Mouse (Mus musculus): ENCODE data around the gene Adat2. TPM values are rescaled to one million over a fixed set of nuclear protein-coding genes. Genes with fewer than 3 reads are reported as not detected.

Gene Adat2
- polyA plus RNA-seq, 1 experiment, result not detected

GRCm38 (mm10) chr10:13577123-13577522 lies 24.4 kb downstream of the Adat2 start:
- no peak overlapping the region for H3K4me3 ChIP-seq (ENCODE audit: insufficient read depth, low read depth, low read length)
- H3K4me1 ChIP-seq (ENCODE audit: control insufficient read depth, insufficient read depth, low read length), result peaks cover 4% of the 10 kb centered on the region
- no peak overlapping the region for H3K27ac ChIP-seq (ENCODE audit: insufficient read depth, low read depth, low read length)
- WGBS, result 91% methylated on average over 7 of the region's 7 CpGs
- TF ChIP-seq POLR2A (IDR thresholded peaks at IDR 0.05; ENCODE audit: insufficient read depth, low read depth, low read length) (no peak), CTCF (IDR thresholded peaks at IDR 0.05; ENCODE audit: insufficient read depth, low read depth, low read length) (no peak)

GRCm38 (mm10) chr10:13587914-13588313 lies 35.2 kb downstream of the Adat2 start:
- H3K4me3 ChIP-seq (ENCODE audit: insufficient read depth, low read depth, low read length), result no peak overlapping the region
- 28% methylated on average over 2 of the region's 2 CpGs for WGBS
- H3K27ac ChIP-seq (ENCODE audit: insufficient read depth, low read depth, low read length), result peak overlapping the region; percentile 87
- H3K4me1 ChIP-seq (ENCODE audit: control insufficient read depth, insufficient read depth, low read length), result peaks cover 3% of the 10 kb centered on the region; the same call in 1 of the 2 replicates
- TF ChIP-seq CTCF (IDR thresholded peaks at IDR 0.05; ENCODE audit: insufficient read depth, low read depth, low read length), result no peak
- no peak for TF ChIP-seq POLR2A (IDR thresholded peaks at IDR 0.05; ENCODE audit: insufficient read depth, low read depth, low read length)

- Histone ChIP-seq H3K4me3 (ENCODE audit: insufficient read depth, low read depth, low read length) (no peak overlapping the region), H3K27ac (ENCODE audit: insufficient read depth, low read depth, low read length) (no peak overlapping the region), H3K4me1 (ENCODE audit: control insufficient read depth, insufficient read depth, low read length) (peaks cover 12% of the 10 kb centered on the region)
- TF ChIP-seq CTCF (IDR thresholded peaks at IDR 0.05; ENCODE audit: insufficient read depth, low read depth, low read length), result no peak
- no peak for TF ChIP-seq POLR2A (IDR thresholded peaks at IDR 0.05; ENCODE audit: insufficient read depth, low read depth, low read length)
- WGBS, result 93% methylated on average over 10 of the region's 10 CpGs
Observed at GRCm38 (mm10) chr10:13592196-13592595, 39.5 kb downstream of the Adat2 start.

GRCm38 (mm10) chr10:13593529-13593928 lies 40.8 kb downstream of the Adat2 start:
- 88% methylated on average over 3 of the region's 3 CpGs for whole genome bisulfite sequencing
- TF ChIP-seq CTCF (IDR thresholded peaks at IDR 0.05; ENCODE audit: insufficient read depth, low read depth, low read length) (no peak), POLR2A (IDR thresholded peaks at IDR 0.05; ENCODE audit: insufficient read depth, low read depth, low read length) (no peak)

GRCm38 (mm10) chr10:13596073-13596472 lies 43.4 kb downstream of the Adat2 start:
- peaks cover 27% of the 10 kb centered on the region for H3K4me1 ChIP-seq (ENCODE audit: control insufficient read depth, insufficient read depth, low read length)
- H3K27ac ChIP-seq (ENCODE audit: insufficient read depth, low read depth, low read length), result peak overlapping the region; percentile 81
- no peak overlapping the region for H3K4me3 ChIP-seq (ENCODE audit: insufficient read depth, low read depth, low read length)
- no peak for TF ChIP-seq CTCF (IDR thresholded peaks at IDR 0.05; ENCODE audit: insufficient read depth, low read depth, low read length)
- no peak for TF ChIP-seq POLR2A (IDR thresholded peaks at IDR 0.05; ENCODE audit: insufficient read depth, low read depth, low read length)
- WGBS, result 29% methylated on average over 3 of the region's 3 CpGs

More at GRCm38 (mm10) chr10:13593529-13593928, 40.8 kb downstream of the Adat2 start:
- no peak overlapping the region for H3K4me3 ChIP-seq (ENCODE audit: insufficient read depth, low read depth, low read length)
- H3K27ac ChIP-seq (ENCODE audit: insufficient read depth, low read depth, low read length), result no peak overlapping the region
- peaks cover 17% of the 10 kb centered on the region for H3K4me1 ChIP-seq (ENCODE audit: control insufficient read depth, insufficient read depth, low read length)

GRCm38 (mm10) chr10:13596866-13597265 lies 44.2 kb downstream of the Adat2 start:
- Histone ChIP-seq H3K27ac (ENCODE audit: insufficient read depth, low read depth, low read length) (peak overlapping the region; percentile 46), H3K4me1 (ENCODE audit: control insufficient read depth, insufficient read depth, low read length) (peaks cover 31% of the 10 kb centered on the region), H3K4me3 (ENCODE audit: insufficient read depth, low read depth, low read length) (no peak overlapping the region)
- WGBS, result 57% methylated on average over 9 of the region's 9 CpGs
- no peak for TF ChIP-seq POLR2A (IDR thresholded peaks at IDR 0.05; ENCODE audit: insufficient read depth, low read depth, low read length)
- no peak for TF ChIP-seq CTCF (IDR thresholded peaks at IDR 0.05; ENCODE audit: insufficient read depth, low read depth, low read length)

GRCm38 (mm10) chr10:13597491-13597890 lies 44.8 kb downstream of the Adat2 start:
- no peak for TF ChIP-seq POLR2A (IDR thresholded peaks at IDR 0.05; ENCODE audit: insufficient read depth, low read depth, low read length)
- no peak for TF ChIP-seq CTCF (IDR thresholded peaks at IDR 0.05; ENCODE audit: insufficient read depth, low read depth, low read length)
- Histone ChIP-seq H3K27ac (ENCODE audit: insufficient read depth, low read depth, low read length) (peak overlapping the region; percentile 40; the same call in 1 of the 2 replicates), H3K4me1 (ENCODE audit: control insufficient read depth, insufficient read depth, low read length) (peaks cover 37% of the 10 kb centered on the region), H3K4me3 (ENCODE audit: insufficient read depth, low read depth, low read length) (no peak overlapping the region)
- WGBS, result 82% methylated on average over 8 of the region's 8 CpGs

GRCm38 (mm10) chr10:13600926-13601325 lies 48.2 kb downstream of the Adat2 start:
- H3K27ac ChIP-seq (ENCODE audit: insufficient read depth, low read depth, low read length), result peak overlapping the region; percentile 98
- H3K4me3 ChIP-seq (ENCODE audit: insufficient read depth, low read depth, low read length), result no peak overlapping the region
- H3K4me1 ChIP-seq (ENCODE audit: control insufficient read depth, insufficient read depth, low read length), result peaks cover 35% of the 10 kb centered on the region
- WGBS, result 18% methylated on average over 2 of the region's 2 CpGs
- TF ChIP-seq CTCF (IDR thresholded peaks at IDR 0.05; ENCODE audit: insufficient read depth, low read depth, low read length) (no peak), POLR2A (IDR thresholded peaks at IDR 0.05; ENCODE audit: insufficient read depth, low read depth, low read length) (no peak)

Other genes starting within 250 kb of the Adat2 start
- not detected in 2 replicates for gene Phactr2, start 78.5 kb upstream of the Adat2 start, polyA plus RNA-seq (2012; ENCODE audit: insufficient read depth, insufficient read length, low replicate concordance, missing spikeins)
- not detected in 2 replicates for gene Fuca2, start 53.4 kb upstream of the Adat2 start, polyA plus RNA-seq (2012; ENCODE audit: insufficient read depth, insufficient read length, low replicate concordance, missing spikeins)
- gene Pex3, start 248 bp downstream of the Adat2 start, polyA plus RNA-seq (2012; ENCODE audit: insufficient read depth, insufficient read length, low replicate concordance, missing spikeins), result not detected in 2 replicates